Mouse (Mus musculus): Measurements from ENCODE around the gene Riok1.

DNA sequence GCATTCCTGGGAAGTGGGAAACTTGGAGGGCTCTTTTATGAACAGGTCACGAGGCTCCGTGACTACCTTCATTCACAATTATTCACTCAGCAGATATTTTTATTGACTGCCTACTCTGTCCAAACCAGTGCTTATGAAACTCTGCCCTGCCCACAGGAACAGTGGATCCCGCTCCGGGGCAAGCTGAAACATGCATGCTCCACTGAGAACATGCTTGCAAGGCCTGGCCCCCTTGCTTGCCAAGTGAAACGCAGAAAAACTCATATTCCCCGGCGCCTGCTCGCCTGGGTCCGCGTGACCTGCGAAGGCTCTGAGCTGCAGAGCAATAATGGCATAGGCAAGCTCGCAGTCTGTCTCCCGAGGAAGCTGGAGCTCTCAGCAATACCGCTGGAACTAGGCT lies 43.9 kb downstream of the Riok1 start:
- no peak for TF ChIP-seq CTCF (IDR thresholded peaks at IDR 0.05; ENCODE audit: extremely low read depth, insufficient read depth, insufficient read length, insufficient replicate concordance)
- TF ChIP-seq POLR2A (IDR thresholded peaks at IDR 0.05; ENCODE audit: low read depth, low read length), result no peak
